Mouse (Mus musculus): Measurements from ENCODE around the gene Cda. TPM values are rescaled to one million over a fixed set of nuclear protein-coding genes. Genes with fewer than 3 reads are reported as not detected.
A peak's percentile ranks its signal among the peaks of the same experiment; 100 is the strongest.

Cda gene
- polyA plus RNA-seq, 1 experiment from 2014 or later = 17.5 TPM

DNA sequence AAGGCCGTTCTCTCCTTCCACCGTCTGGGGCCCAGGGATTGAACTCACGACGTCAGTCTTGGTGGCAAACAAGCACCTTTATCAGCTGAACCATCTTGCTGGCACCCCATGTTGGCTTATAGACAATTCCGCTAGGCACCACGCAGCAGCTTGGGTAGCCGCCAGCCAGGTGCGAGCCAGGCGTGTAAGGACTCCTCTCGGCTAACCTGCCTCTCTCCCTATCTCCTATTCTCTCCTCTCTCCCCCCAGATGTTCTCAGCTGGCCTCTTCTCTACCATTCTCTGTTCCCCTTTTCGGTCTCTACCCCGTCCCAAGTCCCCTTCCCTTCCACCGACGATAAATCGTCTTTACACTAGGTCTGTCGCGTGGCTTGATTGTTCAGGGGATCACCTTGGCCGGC lies 64.0 kb downstream of the Cda start:
- Histone ChIP-seq H3K4me1 (replicated peaks; ENCODE audit: control insufficient read depth, insufficient read depth, low read length) (peaks cover 14% of the 10 kb centered on the region), H3K27ac (ENCODE audit: low read depth) (peak overlapping the region; percentile 44; the same call in 1 of the 2 replicates), H3K9me3 (ENCODE audit: control insufficient read depth, low read length) (no peaks in the 10 kb centered on the region), H3K36me3 (ENCODE audit: control insufficient read depth, insufficient read depth, low read length) (peaks cover 18% of the 10 kb centered on the region), H3K4me2 (ENCODE audit: low read length) (peak overlapping the region; percentile 90), H3K27me3 (replicated peaks; ENCODE audit: control insufficient read depth, insufficient read depth, low read length) (no peaks in the 10 kb centered on the region), H3K4me3 (ENCODE audit: low read depth, low read length) (peak overlapping the region; percentile 91), H3K9ac (ENCODE audit: low read length) (peak overlapping the region; percentile 59)
- DNase-seq (ENCODE audit: low spot score) = no peak
- ATAC-seq (replicated peaks; ENCODE audit: low FRiP score, low TSS enrichment, low read depth) = no peak
- 12% methylated on average over 18 of the region's 18 CpGs for WGBS

DNA sequence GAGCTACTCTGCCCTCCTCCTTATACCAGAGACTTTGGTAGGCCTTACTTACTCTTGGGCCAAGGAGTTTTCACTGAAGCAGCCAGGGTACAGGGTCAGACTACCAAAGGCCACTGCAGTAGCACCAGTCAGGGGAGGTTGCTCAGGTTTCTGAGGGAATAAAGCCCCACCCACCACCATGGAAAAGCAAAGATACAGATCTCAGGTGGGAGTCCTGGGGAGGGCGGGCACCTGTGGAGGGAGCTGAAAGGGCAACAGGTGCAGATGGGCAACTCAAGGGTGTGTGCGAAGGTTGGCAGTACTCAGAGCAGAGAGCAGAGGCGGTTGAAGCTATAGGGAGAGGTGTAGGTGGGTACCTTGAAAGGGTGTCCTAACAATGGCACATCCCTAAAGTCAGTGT lies 64.8 kb downstream of the Cda start:
- Histone ChIP-seq H3K27ac (ENCODE audit: low read depth) (no peak overlapping the region), H3K4me2 (ENCODE audit: low read length) (no peak overlapping the region), H3K9me3 (ENCODE audit: control insufficient read depth, low read length) (no peaks in the 10 kb centered on the region), H3K36me3 (ENCODE audit: control insufficient read depth, insufficient read depth, low read length) (peaks cover 11% of the 10 kb centered on the region), H3K4me1 (replicated peaks; ENCODE audit: control insufficient read depth, insufficient read depth, low read length) (peaks cover 14% of the 10 kb centered on the region), H3K27me3 (replicated peaks; ENCODE audit: control insufficient read depth, insufficient read depth, low read length) (no peaks in the 10 kb centered on the region), H3K4me3 (ENCODE audit: low read depth, low read length) (no peak overlapping the region), H3K9ac (ENCODE audit: low read length) (0 out of 2 replicates have a peak overlapping the region, but pooled peaks have one; percentile 10)
- 95% methylated on average over 3 of the region's 3 CpGs for WGBS
- DNase-seq (ENCODE audit: low spot score) = no peak
- no peak for ATAC-seq (replicated peaks; ENCODE audit: low FRiP score, low TSS enrichment, low read depth)

DNA sequence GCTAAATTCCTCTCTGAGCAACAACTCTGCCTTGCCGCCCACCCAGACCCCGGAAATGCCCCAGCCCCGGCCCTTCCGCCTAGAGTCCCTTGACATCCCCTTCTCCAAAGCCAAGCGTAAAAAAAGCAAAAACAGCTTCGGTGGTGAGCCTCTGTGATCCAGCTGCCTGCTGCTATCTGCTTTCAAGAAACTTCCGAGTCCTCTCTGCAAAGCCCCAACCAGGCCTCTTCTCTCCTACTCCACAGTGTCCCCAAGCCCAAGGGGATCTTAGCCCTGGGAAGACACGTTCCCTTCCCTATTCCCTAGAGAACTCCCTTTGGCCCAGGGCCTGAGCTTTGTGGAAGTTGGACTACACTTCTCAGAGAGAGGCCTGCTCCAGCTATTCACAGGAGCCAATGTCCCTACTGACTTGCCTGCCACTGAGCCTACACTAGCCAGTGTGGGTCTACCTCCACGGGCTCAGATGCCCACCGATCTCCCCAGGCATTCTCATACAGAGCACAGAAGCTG lies 66.5 kb downstream of the Cda start:
- no peaks in the 10 kb centered on the region for H3K9me3 ChIP-seq (ENCODE audit: control insufficient read depth, low read length)
- DNase-seq (ENCODE audit: low spot score) (no peak), ATAC-seq (replicated peaks; ENCODE audit: low FRiP score, low TSS enrichment, low read depth) (no peak)
- H3K4me1 ChIP-seq (replicated peaks; ENCODE audit: control insufficient read depth, insufficient read depth, low read length) = peaks cover 14% of the 10 kb centered on the region
- 86% methylated on average over 10 of the region's 10 CpGs for WGBS
- H3K27me3 ChIP-seq (replicated peaks; ENCODE audit: control insufficient read depth, insufficient read depth, low read length) = no peaks in the 10 kb centered on the region
- no peaks in the 10 kb centered on the region for H3K36me3 ChIP-seq (ENCODE audit: control insufficient read depth, insufficient read depth, low read length)
- H3K9ac ChIP-seq (ENCODE audit: low read length) = no peak overlapping the region
- H3K4me3 ChIP-seq (ENCODE audit: low read depth, low read length) = no peak overlapping the region
- no peak overlapping the region for H3K27ac ChIP-seq (ENCODE audit: low read depth)
- H3K4me2 ChIP-seq (ENCODE audit: low read length) = no peak overlapping the region

DNA sequence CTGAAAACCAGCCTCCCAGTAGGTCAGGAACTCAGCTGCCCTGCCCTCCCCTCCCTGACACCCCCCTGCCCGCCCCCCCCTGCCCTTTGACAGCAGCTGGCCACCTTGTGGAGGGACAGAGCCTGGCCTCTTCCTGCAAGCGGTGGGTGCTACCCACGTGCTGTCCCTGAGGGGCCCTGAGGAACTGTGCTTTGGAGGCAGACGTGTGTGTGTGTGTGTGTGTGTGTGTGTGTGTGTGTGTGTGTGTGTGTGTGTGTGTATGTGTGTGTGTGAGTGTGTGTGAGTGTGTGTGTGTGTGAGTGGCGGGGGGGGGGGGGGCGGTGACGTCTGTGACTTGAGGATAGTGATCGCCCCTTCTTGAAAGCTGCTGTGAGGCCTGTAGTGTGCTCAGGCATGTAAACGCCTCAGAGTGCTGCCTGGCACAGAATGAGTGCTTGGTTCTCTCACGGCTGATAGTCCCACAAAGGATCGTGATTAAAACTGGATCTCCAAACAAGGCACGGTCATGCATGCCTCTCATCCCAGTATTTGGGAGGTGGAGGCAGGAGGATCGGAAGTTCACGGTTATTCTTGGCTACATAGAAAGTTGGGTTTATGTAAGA lies 73.7 kb downstream of the Cda start:
- H3K36me3 ChIP-seq (ENCODE audit: control insufficient read depth, insufficient read depth, low read length) = no peaks in the 10 kb centered on the region
- H3K9ac ChIP-seq (ENCODE audit: low read length) = no peak overlapping the region
- H3K4me1 ChIP-seq (replicated peaks; ENCODE audit: control insufficient read depth, insufficient read depth, low read length) = no peaks in the 10 kb centered on the region
- no peaks in the 10 kb centered on the region for H3K27me3 ChIP-seq (replicated peaks; ENCODE audit: control insufficient read depth, insufficient read depth, low read length)
- ATAC-seq (replicated peaks; ENCODE audit: low FRiP score, low TSS enrichment, low read depth) (no peak), DNase-seq (ENCODE audit: low spot score) (no peak)
- no peak overlapping the region for H3K4me3 ChIP-seq (ENCODE audit: low read depth, low read length)
- H3K4me2 ChIP-seq (ENCODE audit: low read length) = no peak overlapping the region
- WGBS = 75% methylated on average over 13 of the region's 14 CpGs
- no peaks in the 10 kb centered on the region for H3K9me3 ChIP-seq (ENCODE audit: control insufficient read depth, low read length)
- no peak overlapping the region for H3K27ac ChIP-seq (ENCODE audit: low read depth)

DNA sequence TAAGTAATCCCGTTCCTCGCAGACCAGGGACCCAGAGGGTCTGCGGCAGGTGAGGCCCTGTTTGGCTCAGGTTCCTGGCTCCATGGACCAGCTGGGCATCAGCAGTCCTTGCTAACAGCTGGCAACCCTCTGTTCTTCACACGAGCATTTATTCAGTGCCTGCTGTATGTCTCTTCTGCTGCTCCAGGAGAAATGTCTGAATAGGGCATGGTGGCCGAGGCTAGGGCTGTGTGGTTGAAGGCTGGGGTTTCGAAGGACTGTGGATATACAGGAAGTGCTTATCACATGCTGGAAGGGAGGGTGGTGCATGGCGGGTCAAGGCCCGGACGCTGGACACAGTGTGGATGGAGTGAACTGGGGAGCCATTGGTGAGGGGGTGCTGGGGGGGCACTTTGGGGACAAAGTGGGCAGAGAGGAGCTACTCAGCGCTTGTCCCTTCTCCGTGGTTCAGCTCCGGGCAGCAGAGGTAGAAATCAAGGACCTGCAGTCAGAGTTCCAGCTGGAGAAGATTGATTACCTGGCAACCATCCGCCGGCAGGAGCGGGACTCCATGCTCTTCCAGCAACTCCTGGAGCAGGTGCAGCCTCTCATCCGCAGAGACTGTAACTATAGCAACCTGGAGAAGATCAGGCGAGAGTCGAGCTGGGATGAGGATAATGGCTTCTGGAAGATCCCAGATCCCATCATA lies 74.4 kb downstream of the Cda start:
- DNase-seq (ENCODE audit: low spot score) (no peak), ATAC-seq (replicated peaks; ENCODE audit: low FRiP score, low TSS enrichment, low read depth) (no peak; the same call in 1 of the 2 replicates)
- 66% methylated on average over 18 of the region's 18 CpGs for WGBS
- H3K27ac ChIP-seq (ENCODE audit: low read depth) = no peak overlapping the region
- no peak overlapping the region for H3K9ac ChIP-seq (ENCODE audit: low read length)
- H3K4me2 ChIP-seq (ENCODE audit: low read length) = no peak overlapping the region
- no peak overlapping the region for H3K4me3 ChIP-seq (ENCODE audit: low read depth, low read length)
- H3K9me3 ChIP-seq (ENCODE audit: control insufficient read depth, low read length) = no peaks in the 10 kb centered on the region
- H3K36me3 ChIP-seq (ENCODE audit: control insufficient read depth, insufficient read depth, low read length) = no peaks in the 10 kb centered on the region
- no peaks in the 10 kb centered on the region for H3K4me1 ChIP-seq (replicated peaks; ENCODE audit: control insufficient read depth, insufficient read depth, low read length)
- no peaks in the 10 kb centered on the region for H3K27me3 ChIP-seq (replicated peaks; ENCODE audit: control insufficient read depth, insufficient read depth, low read length)

DNA sequence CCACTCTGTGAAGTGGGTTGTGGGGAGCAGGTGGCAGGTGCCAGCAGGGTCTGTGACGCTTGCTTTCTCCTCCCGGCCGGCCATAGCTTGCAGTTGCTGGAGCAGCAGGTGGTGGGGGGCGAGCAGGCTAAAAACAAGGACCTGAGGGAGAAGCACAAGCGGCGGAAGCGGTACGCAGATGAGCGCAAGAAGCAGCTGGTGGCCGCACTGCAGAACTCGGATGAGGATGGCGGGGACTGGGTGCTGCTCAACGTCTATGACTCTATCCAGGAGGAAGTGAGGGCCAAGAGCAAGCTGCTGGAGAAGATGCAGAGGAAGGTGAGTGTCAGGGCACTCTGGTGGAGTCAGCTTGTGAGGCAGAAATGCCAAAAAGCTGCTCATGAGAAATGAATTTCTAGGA lies 75.8 kb downstream of the Cda start:
- 82% methylated on average over 13 of the region's 13 CpGs for WGBS
- no peak overlapping the region for H3K27ac ChIP-seq (ENCODE audit: low read depth)

DNA sequence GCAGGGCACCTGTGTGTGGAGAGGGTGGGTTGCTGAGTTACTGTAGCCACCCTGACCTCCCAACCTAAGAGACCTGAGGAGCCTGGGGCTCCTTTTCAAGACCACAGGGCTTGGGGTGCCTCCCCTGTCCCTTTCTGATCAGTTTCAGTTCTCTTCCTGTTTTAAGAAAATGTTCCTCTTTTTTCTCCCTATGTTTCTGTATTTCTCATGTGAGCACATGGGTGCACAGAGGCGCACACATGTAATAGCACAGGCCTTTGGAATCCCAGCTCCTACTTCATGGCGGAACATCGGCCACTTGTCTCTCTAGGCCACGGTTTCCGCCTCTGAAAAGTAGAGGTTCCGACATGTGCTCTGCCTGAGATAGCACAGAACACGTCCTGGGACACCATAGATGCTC lies 79.1 kb downstream of the Cda start:
- Histone ChIP-seq H3K27ac (ENCODE audit: low read depth) (no peak overlapping the region), H3K4me2 (ENCODE audit: low read length) (no peak overlapping the region), H3K27me3 (replicated peaks; ENCODE audit: control insufficient read depth, insufficient read depth, low read length) (no peaks in the 10 kb centered on the region), H3K4me3 (ENCODE audit: low read depth, low read length) (no peak overlapping the region), H3K4me1 (replicated peaks; ENCODE audit: control insufficient read depth, insufficient read depth, low read length) (no peaks in the 10 kb centered on the region), H3K9ac (ENCODE audit: low read length) (no peak overlapping the region), H3K36me3 (ENCODE audit: control insufficient read depth, insufficient read depth, low read length) (no peaks in the 10 kb centered on the region), H3K9me3 (ENCODE audit: control insufficient read depth, low read length) (no peaks in the 10 kb centered on the region)
- WGBS = 88% methylated on average over 7 of the region's 7 CpGs
- DNase-seq (ENCODE audit: low spot score) (no peak), ATAC-seq (replicated peaks; ENCODE audit: low FRiP score, low TSS enrichment, low read depth) (no peak)

More for the DNA sequence above, 75.8 kb downstream of the Cda start:
- H3K27me3 ChIP-seq (replicated peaks; ENCODE audit: control insufficient read depth, insufficient read depth, low read length) = no peaks in the 10 kb centered on the region
- ATAC-seq (replicated peaks; ENCODE audit: low FRiP score, low TSS enrichment, low read depth) (no peak), DNase-seq (ENCODE audit: low spot score) (no peak)
- H3K4me3 ChIP-seq (ENCODE audit: low read depth, low read length) = no peak overlapping the region
- H3K4me1 ChIP-seq (replicated peaks; ENCODE audit: control insufficient read depth, insufficient read depth, low read length) = no peaks in the 10 kb centered on the region
- H3K9me3 ChIP-seq (ENCODE audit: control insufficient read depth, low read length) = no peaks in the 10 kb centered on the region
- no peak overlapping the region for H3K9ac ChIP-seq (ENCODE audit: low read length)
- H3K4me2 ChIP-seq (ENCODE audit: low read length) = no peak overlapping the region
- H3K36me3 ChIP-seq (ENCODE audit: control insufficient read depth, insufficient read depth, low read length) = no peaks in the 10 kb centered on the region
